Mouse (Mus musculus) myocyte (in vitro differentiated cells): ENCODE results near the gene Mcemp1. TPM values are rescaled to one million over a fixed set of nuclear protein-coding genes. Genes with fewer than 3 reads are reported as not detected.

ENCODE experiments used
- H3K27me3 ChIP-seq: one replicate; pipeline ENCODE4 v1.6.1; 2011; ENCODE audit not compliant: control insufficient read depth, insufficient read depth, insufficient read length
- H3K36me3 ChIP-seq: one replicate; pipeline ENCODE4 v1.6.1; 2011; ENCODE audit not compliant: control insufficient read depth, insufficient read depth
- H3K4me2 ChIP-seq: one replicate; pipeline ENCODE4 v1.6.1; 2011; ENCODE audit warnings: low read depth, control low read depth
- H3K4me3 ChIP-seq: one replicate; pipeline ENCODE4 v1.5.1; 2011; ENCODE audit warnings: mild to moderate bottlenecking, control low read depth, moderate library complexity
- H3K79me2 ChIP-seq: one replicate; pipeline ENCODE4 v1.6.1; 2011; ENCODE audit not compliant: control insufficient read depth, insufficient read depth
- H3ac ChIP-seq: one replicate; pipeline ENCODE4 v1.6.1; 2011; ENCODE audit not compliant: control insufficient read depth, insufficient read length
- CEBPB ChIP-seq: IDR thresholded peaks from 2 replicates; pipeline ENCODE4 v1.6.1; 2011; ENCODE audit warnings: mild to moderate bottlenecking, moderate library complexity; ENCODE audit not compliant: poor library complexity, insufficient read depth, severe bottlenecking
- E2F4 ChIP-seq: IDR thresholded peaks from one replicate; pipeline ENCODE4 v1.6.1; 2011; ENCODE audit warnings: mild to moderate bottlenecking, control low read depth, moderate library complexity; ENCODE audit not compliant: insufficient read depth
- MAX ChIP-seq: IDR thresholded peaks from one replicate; pipeline ENCODE4 v1.6.1; 2011; ENCODE audit warnings: low read depth, mild to moderate bottlenecking, control low read depth
- MYOD1 ChIP-seq, 3 experiments: IDR thresholded peaks; one replicate each; pipeline ENCODE4 v1.6.1; 2011; ENCODE audit warnings: control low read depth in 2 of 3, low read depth in 2 of 3, mild to moderate bottlenecking in 2 of 3, moderate library complexity in 1 of 3; ENCODE audit not compliant: insufficient read length in 2 of 3, control insufficient read depth in 1 of 3
- MYOG ChIP-seq, 3 experiments: IDR thresholded peaks; one replicate each; pipeline ENCODE4 v1.6.1; 2011; ENCODE audit warnings: control low read depth in 2 of 3, low read depth in 2 of 3, mild to moderate bottlenecking in 2 of 3; ENCODE audit not compliant: insufficient read length in 2 of 3, control insufficient read depth in 1 of 3, insufficient read depth in 1 of 3
- POLR2A ChIP-seq: IDR thresholded peaks from one replicate; pipeline ENCODE4 v1.6.1; 2011; ENCODE audit warnings: low read depth, mild to moderate bottlenecking, control low read depth, moderate library complexity; ENCODE audit not compliant: insufficient read length
- POLR2AphosphoS2 ChIP-seq: IDR thresholded peaks from one replicate; pipeline ENCODE4 v1.6.1; 2011; ENCODE audit warnings: low read depth, control low read depth; ENCODE audit not compliant: insufficient read length
- REST ChIP-seq: IDR thresholded peaks from one replicate; pipeline ENCODE4 v1.6.1; 2011; ENCODE audit warnings: mild to moderate bottlenecking, control low read depth, moderate library complexity; ENCODE audit not compliant: insufficient read depth, insufficient read length
- SRF ChIP-seq: IDR thresholded peaks from one replicate; pipeline ENCODE4 v1.6.1; 2011; ENCODE audit warnings: low read depth; ENCODE audit not compliant: control insufficient read depth, insufficient read length
- TCF12 ChIP-seq: IDR thresholded peaks from one replicate; pipeline ENCODE4 v1.6.1; 2011; ENCODE audit warnings: mild to moderate bottlenecking, control low read depth; ENCODE audit not compliant: poor library complexity, insufficient read depth, severe bottlenecking
- TCF3 ChIP-seq: IDR thresholded peaks from one replicate; pipeline ENCODE4 v1.6.1; 2011; ENCODE audit warnings: low read depth, control low read depth; ENCODE audit not compliant: insufficient read length
- USF1 ChIP-seq: IDR thresholded peaks from one replicate; pipeline ENCODE4 v1.6.1; 2011; ENCODE audit warnings: low read depth, mild to moderate bottlenecking, control low read depth, moderate library complexity
- polyA plus RNA-seq: library from polyadenylated mRNA; unstranded; fragments of >200 nt; fragmentation: generic; extraction: Trizol; gene quantifications from one replicate; pipeline ENCODE4 v1.2.1, GENCODE M21; 2012; ENCODE audit warnings: missing spikeins

The Mcemp1 gene
- polyA plus RNA-seq, 1 experiment: not detected

DNA sequence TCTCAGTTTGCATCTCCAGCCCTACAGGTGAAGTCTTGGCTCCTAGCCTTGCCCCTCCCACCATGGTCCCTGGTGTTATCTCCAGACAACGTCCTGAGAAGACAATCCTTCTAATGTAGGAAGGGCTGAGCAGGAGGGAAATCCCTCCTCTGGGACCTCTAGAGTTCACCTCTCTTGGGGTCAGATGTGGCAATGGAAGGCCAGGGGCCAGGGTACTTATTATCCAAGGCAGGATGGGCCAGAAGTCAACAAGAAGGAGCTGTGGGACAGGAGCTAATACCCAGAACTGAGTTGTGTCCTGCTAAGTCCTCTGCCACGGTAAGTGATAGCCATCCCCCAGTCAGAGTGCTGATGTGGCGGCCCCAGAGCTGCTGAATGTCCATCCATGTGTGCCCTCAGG is 10.0 kb upstream of the Mcemp1 start, which contains the start of gene Retn:
Gene Retn (plus strand): TSS at position 245 of the 400 bp plus-strand sequence.
- Histone ChIP-seq H3ac (no peak within 1 kb of the TSS), H3K79me2 (no peaks in the 10 kb centered on the region)

DNA sequence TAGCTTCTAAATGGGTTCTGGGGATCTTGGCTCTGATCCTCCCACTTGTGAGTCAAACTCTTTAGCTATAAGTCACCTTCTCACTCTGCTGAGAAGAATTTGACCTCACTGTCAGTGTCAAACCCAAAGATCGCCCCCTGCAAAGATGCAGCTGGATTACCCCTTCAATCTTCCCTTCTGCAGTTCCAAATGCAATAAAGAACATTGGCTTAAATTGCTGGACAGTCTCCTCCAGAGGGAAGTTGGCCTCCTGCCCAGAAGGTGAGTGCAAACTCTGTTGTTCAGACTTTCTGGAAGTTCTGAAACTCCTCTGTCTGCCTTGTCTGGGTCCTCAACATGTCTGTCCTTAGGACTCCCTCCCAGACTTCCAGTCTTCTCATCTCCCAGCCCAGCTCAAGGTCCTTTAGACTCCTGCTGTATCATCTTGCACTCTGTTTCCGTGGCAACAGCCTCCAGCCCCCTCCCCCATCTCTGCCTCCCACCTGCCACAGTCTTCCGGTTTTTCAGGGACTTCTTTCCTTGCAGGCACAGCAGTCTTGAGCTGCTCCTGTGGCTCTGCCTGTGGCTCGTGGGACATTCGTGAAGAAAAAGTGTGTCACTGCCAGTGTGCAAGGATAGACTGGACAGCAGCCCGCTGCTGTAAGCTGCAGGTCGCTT is 8.7 kb upstream of the Mcemp1 start:
- Histone ChIP-seq H3K27me3 (peaks cover 12% of the 10 kb centered on the region), H3K4me3 (no peak overlapping the region), H3K79me2 (no peaks in the 10 kb centered on the region), H3ac (no peak overlapping the region), H3K36me3 (no peaks in the 10 kb centered on the region), H3K4me2 (no peak overlapping the region)
- TF ChIP-seq SRF (no peak), MYOD1 (IDR thresholded peaks at IDR 0.05; ENCODE audit: control insufficient read depth in 1 of 3, insufficient read length in 2 of 3, low read depth in 2 of 3) (no peak), CEBPB (no peak), MYOG (IDR thresholded peaks at IDR 0.05; ENCODE audit: control insufficient read depth in 1 of 3, insufficient read depth in 1 of 3, insufficient read length in 2 of 3, low read depth in 2 of 3) (no peak), POLR2AphosphoS2 (no peak), TCF12 (no peak), REST (no peak), USF1 (no peak), E2F4 (no peak), MAX (no peak), TCF3 (no peak), POLR2A (no peak)

More for the DNA sequence above, 10.0 kb upstream of the Mcemp1 start, which contains the start of gene Retn:
- TF ChIP-seq CEBPB (no peak), MYOG (IDR thresholded peaks at IDR 0.05; ENCODE audit: control insufficient read depth in 1 of 3, insufficient read depth in 1 of 3, insufficient read length in 2 of 3, low read depth in 2 of 3) (no peak), TCF3 (no peak), MAX (no peak), TCF12 (no peak), SRF (no peak), POLR2A (no peak), POLR2AphosphoS2 (no peak), E2F4 (no peak), MYOD1 (IDR thresholded peaks at IDR 0.05; ENCODE audit: control insufficient read depth in 1 of 3, insufficient read length in 2 of 3, low read depth in 2 of 3) (no peak), REST (no peak), USF1 (no peak)
- no peak within 1 kb of the TSS for H3K4me3 ChIP-seq
- H3K27me3 ChIP-seq: peaks cover 12% of the 10 kb centered on the region
- H3K4me2 ChIP-seq: no peak within 1 kb of the TSS
- no peaks in the 10 kb centered on the region for H3K36me3 ChIP-seq

- Histone ChIP-seq H3K36me3 (no peaks in the 10 kb centered on the region), H3K27me3 (peaks cover 17% of the 10 kb centered on the region), H3K4me2 (no peak overlapping the region), H3K4me3 (no peak overlapping the region), H3ac (no peak overlapping the region), H3K79me2 (no peaks in the 10 kb centered on the region)
- TF ChIP-seq USF1 (no peak), REST (no peak), MYOD1 (IDR thresholded peaks at IDR 0.05; ENCODE audit: control insufficient read depth in 1 of 3, insufficient read length in 2 of 3, low read depth in 2 of 3) (no peak), SRF (no peak), POLR2A (no peak), E2F4 (no peak), MYOG (IDR thresholded peaks at IDR 0.05; ENCODE audit: control insufficient read depth in 1 of 3, insufficient read depth in 1 of 3, insufficient read length in 2 of 3, low read depth in 2 of 3) (no peak)
Measured at GRCm38 (mm10) chr8:3660889-3661288, 4.7 kb upstream of the Mcemp1 start.

DNA sequence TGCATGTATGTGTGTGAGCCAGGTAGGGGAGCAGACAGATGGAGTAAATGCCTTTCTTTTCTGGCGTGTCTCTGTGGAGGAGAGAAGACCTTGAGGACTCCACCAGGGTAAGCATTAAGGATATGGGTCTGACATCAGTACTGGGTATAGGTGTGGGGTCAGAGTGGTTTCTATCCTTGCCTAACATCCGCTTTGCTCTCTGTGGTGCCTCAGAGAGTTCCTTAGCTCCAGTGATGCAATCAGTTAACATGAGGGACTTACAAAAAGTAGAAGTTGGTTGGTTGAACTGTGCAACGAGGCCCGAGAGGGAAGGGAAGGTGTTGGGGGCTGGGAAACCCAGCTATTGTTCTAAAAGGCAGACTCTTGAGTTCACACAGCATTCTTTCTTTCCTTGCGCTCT is 1.1 kb upstream of the Mcemp1 start:
- H3K4me2 ChIP-seq: no peak overlapping the region
- peaks cover 20% of the 10 kb centered on the region for H3K27me3 ChIP-seq
- TF ChIP-seq POLR2A (no peak), TCF3 (no peak), CEBPB (no peak), MYOD1 (IDR thresholded peaks at IDR 0.05; ENCODE audit: control insufficient read depth in 1 of 3, insufficient read length in 2 of 3, low read depth in 2 of 3) (no peak), POLR2AphosphoS2 (no peak), TCF12 (no peak), E2F4 (no peak), REST (no peak), MAX (no peak), SRF (no peak), MYOG (IDR thresholded peaks at IDR 0.05; ENCODE audit: control insufficient read depth in 1 of 3, insufficient read depth in 1 of 3, insufficient read length in 2 of 3, low read depth in 2 of 3) (no peak), USF1 (no peak)
- H3K4me3 ChIP-seq: no peak overlapping the region
- no peaks in the 10 kb centered on the region for H3K79me2 ChIP-seq
- H3ac ChIP-seq: no peak overlapping the region
- H3K36me3 ChIP-seq: no peaks in the 10 kb centered on the region

GRCm38 (mm10) chr8:3670388-3670787 is 4.8 kb downstream of the Mcemp1 start:
- no peaks in the 10 kb centered on the region for H3K79me2 ChIP-seq
- peaks cover 20% of the 10 kb centered on the region for H3K27me3 ChIP-seq
- H3K4me3 ChIP-seq: no peak overlapping the region
- H3K36me3 ChIP-seq: no peaks in the 10 kb centered on the region
- TF ChIP-seq TCF3 (no peak), POLR2AphosphoS2 (no peak), POLR2A (no peak), CEBPB (no peak), E2F4 (no peak), USF1 (no peak), MYOD1 (IDR thresholded peaks at IDR 0.05; ENCODE audit: control insufficient read depth in 1 of 3, insufficient read length in 2 of 3, low read depth in 2 of 3) (no peak), MAX (no peak), TCF12 (no peak), SRF (no peak), REST (no peak), MYOG (IDR thresholded peaks at IDR 0.05; ENCODE audit: control insufficient read depth in 1 of 3, insufficient read depth in 1 of 3, insufficient read length in 2 of 3, low read depth in 2 of 3) (no peak)
- H3K4me2 ChIP-seq: no peak overlapping the region
- H3ac ChIP-seq: no peak overlapping the region
